Mouse (Mus musculus) Muller cell, postnatal 12 days (primary cell): ENCODE data around the gene Wars2.
A peak's percentile ranks its signal among the peaks of the same experiment; 100 is the strongest.

ENCODE experiments used
- DNase-seq: peaks from one replicate; pipeline ENCODE4 v3.0.0-alpha.2; 2015; ENCODE audit errors: inconsistent ontology term

The Wars2 gene

GRCm38 (mm10) chr3:99188097-99188496, 47.2 kb downstream of the Wars2 start:
- peak; percentile 35 for DNase-seq

- DNase-seq: no peak
These were observed 52.7 kb downstream of the Wars2 start for GRCm38 (mm10) chr3:99193576-99193975.

GRCm38 (mm10) chr3:99203331-99203730, 62.5 kb downstream of the Wars2 start:
- DNase-seq: peak; percentile 27

- no peak for DNase-seq
These were observed 67.5 kb downstream of the Wars2 start for GRCm38 (mm10) chr3:99208416-99208815.

GRCm38 (mm10) chr3:99211105-99211698, 70.3 kb downstream of the Wars2 start:
- DNase-seq: no peak

GRCm38 (mm10) chr3:99227807-99228206, 86.9 kb downstream of the Wars2 start:
- no peak for DNase-seq

GRCm38 (mm10) chr3:99233393-99234318, 92.8 kb downstream of the Wars2 start:
- no peak for DNase-seq

GRCm38 (mm10) chr3:99234319-99234869, 93.5 kb downstream of the Wars2 start:
- DNase-seq: no peak

- no peak for DNase-seq
These were observed 94.4 kb downstream of the Wars2 start for GRCm38 (mm10) chr3:99235116-99235803.

- DNase-seq: no peak
These were observed 95.2 kb downstream of the Wars2 start for GRCm38 (mm10) chr3:99235804-99236755.

GRCm38 (mm10) chr3:99238691-99239090, 97.8 kb downstream of the Wars2 start:
- DNase-seq: no peak

- DNase-seq: no peak
These were observed 98.6 kb downstream of the Wars2 start for GRCm38 (mm10) chr3:99239301-99240045.

GRCm38 (mm10) chr3:99240213-99240720, 99.4 kb downstream of the Wars2 start, which contains the start of gene Tbx15:
Tbx15 (plus strand) TSS chr3:99240381.
- DNase-seq: no peak

GRCm38 (mm10) chr3:99240811-99241738, 100.2 kb downstream of the Wars2 start:
- no peak for DNase-seq

GRCm38 (mm10) chr3:99242481-99242880, 101.6 kb downstream of the Wars2 start:
- DNase-seq: no peak

GRCm38 (mm10) chr3:99245341-99245740, 104.5 kb downstream of the Wars2 start:
- no peak for DNase-seq

- no peak for DNase-seq
These were observed 105.8 kb downstream of the Wars2 start for GRCm38 (mm10) chr3:99246629-99247028.

- no peak for DNase-seq
These were observed 106.7 kb downstream of the Wars2 start for GRCm38 (mm10) chr3:99247586-99247985.
